Mouse (Mus musculus) left cerebral cortex, adult 2 months (tissue): Measurements from ENCODE around the gene Fbxl5. TPM values are rescaled to one million over a fixed set of nuclear protein-coding genes. Genes with fewer than 3 reads are reported as not detected.

ENCODE experiments used
- DNase-seq, 2 experiments: peaks; one replicate each; pipeline ENCODE4 v3.0.0; 2021 to 2022; ENCODE audit warnings: low spot score in 2 of 2, mixed read lengths in 1 of 2; ENCODE audit errors: extremely low spot score in 1 of 2
- H3K27ac ChIP-seq: fragments of 200-600 bp; 2 replicates; pipeline ENCODE4 v1.8.1; 2022
- H3K4me3 ChIP-seq: fragments of 200-600 bp; 2 replicates; pipeline ENCODE4 v1.8.1; 2022
- CTCF ChIP-seq: fragments of 200-600 bp; IDR thresholded peaks from 2 replicates; pipeline ENCODE4 v1.8.1; 2022; ENCODE audit warnings: antibody characterized with exemption, mild to moderate bottlenecking, moderate library complexity
- intact Hi-C: fragments of 180-260 bp; cut with DNase I; formaldehyde crosslinking; loops from one replicate; pipeline ENCODE4 v1.15.1; 2025
- total RNA-seq, 2 experiments: library from RNA; stranded (reverse); gene quantifications; 2 replicates each; pipeline ENCODE4 v1.2.3; 2021

Fbxl5 gene
- total RNA-seq, 2 experiments from 2014 or later: 85.3 to 92.2 TPM

- Histone ChIP-seq H3K27ac (no peak overlapping the region; the same call in 1 of the 2 replicates), H3K4me3 (no peak overlapping the region)
- no peak for DNase-seq
- intact Hi-C loops: no loop called here
- TF ChIP-seq CTCF: no peak
Observed at GRCm38 (mm10) chr5:43776407-43776806, 45.0 kb downstream of the Fbxl5 start.

GRCm38 (mm10) chr5:43771555-43771954 lies 49.9 kb downstream of the Fbxl5 start:
- no peak for TF ChIP-seq CTCF
- DNase-seq: no peak
- Histone ChIP-seq H3K4me3 (no peak overlapping the region), H3K27ac (no peak overlapping the region)
- intact Hi-C loops: no loop called here

GRCm38 (mm10) chr5:43770618-43771354 lies 50.7 kb downstream of the Fbxl5 start:
- intact Hi-C loops: no loop called here
- no peak for TF ChIP-seq CTCF
- Histone ChIP-seq H3K4me3 (no peak overlapping the region), H3K27ac (no peak overlapping the region)
- no peak for DNase-seq

- no peak; the same call in 1 of the 2 replicates for TF ChIP-seq CTCF
- Histone ChIP-seq H3K27ac (no peak overlapping the region), H3K4me3 (no peak overlapping the region)
- intact Hi-C loops: no loop called here
- no peak for DNase-seq
Observed at GRCm38 (mm10) chr5:43749092-43749491, 72.3 kb downstream of the Fbxl5 start.

GRCm38 (mm10) chr5:43748039-43748438 lies 73.4 kb downstream of the Fbxl5 start:
- DNase-seq: no peak
- Histone ChIP-seq H3K27ac (no peak overlapping the region), H3K4me3 (no peak overlapping the region)
- intact Hi-C loops: no loop called here
- TF ChIP-seq CTCF: no peak

- intact Hi-C loops: no loop called here
- H3K27ac ChIP-seq: no peak overlapping the region
- DNase-seq: no peak
- no peak for TF ChIP-seq CTCF
- no peak overlapping the region for H3K4me3 ChIP-seq
Observed at GRCm38 (mm10) chr5:43745156-43745555, 76.3 kb downstream of the Fbxl5 start.

GRCm38 (mm10) chr5:43744187-43744586 lies 77.3 kb downstream of the Fbxl5 start:
- intact Hi-C loops: no loop called here
- no peak for DNase-seq
- Histone ChIP-seq H3K4me3 (no peak overlapping the region), H3K27ac (no peak overlapping the region)
- no peak; the same call in 1 of the 2 replicates for TF ChIP-seq CTCF

GRCm38 (mm10) chr5:43732381-43732780 lies 89.1 kb downstream of the Fbxl5 start:
- peak in 1 of 2 experiments; percentile 24 for DNase-seq
- intact Hi-C loops: no loop called here
- TF ChIP-seq CTCF: no peak
- Histone ChIP-seq H3K27ac (peak overlapping the region; percentile 85), H3K4me3 (no peak overlapping the region)

GRCm38 (mm10) chr5:43728375-43729165 lies 92.9 kb downstream of the Fbxl5 start:
- Histone ChIP-seq H3K27ac (no peak overlapping the region; the same call in 1 of the 2 replicates), H3K4me3 (no peak overlapping the region)
- intact Hi-C loops: no loop called here

GRCm38 (mm10) chr5:43723830-43724229 lies 97.6 kb downstream of the Fbxl5 start:
- TF ChIP-seq CTCF: no peak
- H3K4me3 ChIP-seq: no peak overlapping the region
- intact Hi-C loops: no loop called here
- H3K27ac ChIP-seq: no peak overlapping the region
- DNase-seq: peak in 1 of 2 experiments; percentile 26

More at GRCm38 (mm10) chr5:43728375-43729165, 92.9 kb downstream of the Fbxl5 start:
- DNase-seq: no peak
- no peak for TF ChIP-seq CTCF

GRCm38 (mm10) chr5:43722452-43722783 lies 99.0 kb downstream of the Fbxl5 start:
- intact Hi-C loops: no loop called here
- Histone ChIP-seq H3K27ac (no peak overlapping the region), H3K4me3 (no peak overlapping the region)
- no peak for DNase-seq
- no peak for TF ChIP-seq CTCF
